Mouse (Mus musculus): ENCODE data around the gene Etnk1. TPM values are rescaled to one million over a fixed set of nuclear protein-coding genes. Genes with fewer than 3 reads are reported as not detected.
"Not testable (repeated sequence)": the region's sequence is repeated elsewhere in the genome, so short reads cannot be mapped to it uniquely, and the experiment has no call there.

Gene Etnk1
- total RNA-seq, 2 experiments from 2014 or later: 170 to 175 TPM

GRCm38 (mm10) chr6:143149766-143150291 lies 17.2 kb upstream of the Etnk1 start:
- DNase-seq (ENCODE audit: low spot score in 2 of 2): no peak

GRCm38 (mm10) chr6:143151081-143151995 lies 15.7 kb upstream of the Etnk1 start:
- DNase-seq (ENCODE audit: low spot score in 2 of 2): not testable (repeated sequence)

- no peak for DNase-seq (ENCODE audit: low spot score in 2 of 2)
Measured at GRCm38 (mm10) chr6:143152321-143152827, 14.6 kb upstream of the Etnk1 start.

GRCm38 (mm10) chr6:143153160-143153559 lies 13.9 kb upstream of the Etnk1 start:
- DNase-seq (ENCODE audit: low spot score in 2 of 2): no peak

GRCm38 (mm10) chr6:143153751-143154494 lies 13.1 kb upstream of the Etnk1 start:
- no peak for DNase-seq (ENCODE audit: low spot score in 2 of 2)

- DNase-seq (ENCODE audit: low spot score in 2 of 2): no peak
Measured at GRCm38 (mm10) chr6:143154885-143155284, 12.1 kb upstream of the Etnk1 start.

- DNase-seq (ENCODE audit: low spot score in 2 of 2): no peak
Measured at GRCm38 (mm10) chr6:143155996-143156395, 11.0 kb upstream of the Etnk1 start.

- DNase-seq (ENCODE audit: low spot score in 2 of 2): no peak
Measured at GRCm38 (mm10) chr6:143156684-143157083, 10.3 kb upstream of the Etnk1 start.

GRCm38 (mm10) chr6:143157401-143157800 lies 9.6 kb upstream of the Etnk1 start:
- DNase-seq (ENCODE audit: low spot score in 2 of 2): no peak

GRCm38 (mm10) chr6:143160572-143161231 lies 6.3 kb upstream of the Etnk1 start:
- DNase-seq (ENCODE audit: low spot score in 2 of 2): no peak

GRCm38 (mm10) chr6:143162161-143162877 lies 4.7 kb upstream of the Etnk1 start:
- DNase-seq (ENCODE audit: low spot score in 2 of 2): no peak

GRCm38 (mm10) chr6:143163956-143164905 lies 2.8 kb upstream of the Etnk1 start:
- DNase-seq (ENCODE audit: low spot score in 2 of 2): no peak

- DNase-seq (ENCODE audit: low spot score in 2 of 2): no peak
Measured at GRCm38 (mm10) chr6:143164906-143165255, 2.1 kb upstream of the Etnk1 start.

- no peak for DNase-seq (ENCODE audit: low spot score in 2 of 2)
Measured at GRCm38 (mm10) chr6:143165404-143166257, 1.4 kb upstream of the Etnk1 start.

- DNase-seq (ENCODE audit: low spot score in 2 of 2): peak in 1 of 2 experiments; percentile 33
Measured at GRCm38 (mm10) chr6:143167409-143167919, 443 bp downstream of the Etnk1 start.

- DNase-seq (ENCODE audit: low spot score in 2 of 2): no peak
Measured at GRCm38 (mm10) chr6:143167981-143168674, 1.1 kb downstream of the Etnk1 start.

GRCm38 (mm10) chr6:143169385-143169784 lies 2.4 kb downstream of the Etnk1 start:
- DNase-seq (ENCODE audit: low spot score in 2 of 2): no peak

All from layer of hippocampus, adult 18-20 months (tissue).